ENCODE assay signal across 29 mouse cellular contexts in the genomic region with DNA sequence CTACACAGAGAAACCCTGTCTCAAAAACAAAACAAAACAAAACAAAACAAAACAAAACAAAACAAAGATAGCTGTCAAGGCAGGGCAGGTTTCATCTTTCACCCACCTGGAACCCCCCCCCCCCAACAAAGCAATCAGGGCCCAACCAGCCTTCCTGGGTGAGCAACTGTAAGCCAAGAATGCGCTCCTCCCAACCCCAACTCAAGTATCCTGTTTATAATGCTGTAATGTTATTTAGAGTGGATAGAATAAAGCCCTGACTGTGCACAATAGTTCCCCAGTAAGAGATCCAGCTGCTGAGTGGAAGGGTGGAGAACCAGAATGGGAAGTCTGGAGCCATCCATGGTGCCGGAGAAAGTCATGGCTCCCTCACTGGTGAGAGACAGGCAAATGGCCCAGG.
DNase-seq lines count a peak whose midpoint lies in the region; ATAC-seq and TF ChIP-seq lines count a peak whose summit lies in the region.
"Had no signal": no experiment of that assay in that cellular context is flagged by ENCODE, and none has a peak within 500 bp of the region (broad histone marks: within the 10 kb centered on the region; RNA-seq: fewer than 3 reads in every experiment).

No protein-coding gene starts in this region.

- peak overlapping the region; percentile 87; the same call in 1 of the 2 replicates for H3K27ac ChIP-seq in layer of hippocampus, adult 2 months
- H3K27ac ChIP-seq in ES-Bruce4 (ENCODE audit: insufficient read depth, low read length) (peak overlapping the region; percentile 69), ES-E14 (ENCODE audit: insufficient read depth, low read depth, low read length, poor library complexity, severe bottlenecking) (peak overlapping the region; percentile 64)
- peak overlapping the region; percentile 38; the same call in 1 of the 2 replicates for H3K27ac ChIP-seq in brown adipose tissue, adult 24 weeks (replicated peaks; ENCODE audit: low read depth, low read length)
- no peak overlapping the region for H3K27ac ChIP-seq in intestine, postnatal 0 days (ENCODE audit: low read depth, low read length)
- H3K27ac ChIP-seq: heart, embryonic 15.5 days; intestine, embryonic 15.5 days had no signal

- H3K4me2 ChIP-seq in intestine, postnatal 0 days (replicated peaks; ENCODE audit: low read depth), result no peak overlapping the region
- H3K4me2 ChIP-seq: forebrain, embryonic 13.5 days; heart, embryonic 12.5 days; heart, embryonic 15.5 days; hindbrain, embryonic 13.5 days; intestine, embryonic 15.5 days had no signal

- no peaks in the 10 kb centered on the region for H3K9me3 ChIP-seq in ES-Bruce4 (replicated peaks; ENCODE audit: control insufficient read depth, insufficient read depth, low read length, poor library complexity, severe bottlenecking)
- H3K9me3 ChIP-seq in ES-E14 (ENCODE audit: control insufficient read depth, insufficient read depth, low read depth, low read length), result no peaks in the 10 kb centered on the region
- no peaks in the 10 kb centered on the region for H3K9me3 ChIP-seq in intestine, postnatal 0 days (ENCODE audit: control insufficient read depth)
- H3K9me3 ChIP-seq: forebrain, embryonic 10.5 days; forebrain, embryonic 13.5 days; heart, embryonic 12.5 days; heart, embryonic 15.5 days; hindbrain, embryonic 10.5 days; hindbrain, embryonic 13.5 days; intestine, embryonic 15.5 days had no signal

- ATAC-seq in intestine, postnatal 0 days, result no peak
- ATAC-seq: activated CD4-positive, CD25-positive, alpha-beta regulatory T cell, adult 4 months; forebrain, embryonic 13.5 days; forebrain, postnatal 0 days; hindbrain, embryonic 16.5 days; intestine, embryonic 15.5 days; Patski had no signal

- peak; percentile 77 for TF ChIP-seq EP300 in ES-Bruce4 (IDR thresholded peaks at IDR 0.05; ENCODE audit: insufficient read depth, low read depth, low read length)

- 88% methylated on average over 2 of the region's 2 CpGs for WGBS in intestine, postnatal 0 days

- no peak overlapping the region for H3K9ac ChIP-seq in ES-Bruce4 (ENCODE audit: low read depth, poor library complexity, severe bottlenecking)
- H3K9ac ChIP-seq in ES-E14 (ENCODE audit: insufficient read depth, low read depth, low read length, poor library complexity, severe bottlenecking), result no peak overlapping the region
- no peak overlapping the region for H3K9ac ChIP-seq in intestine, postnatal 0 days (ENCODE audit: low read depth, low read length)
- H3K9ac ChIP-seq: forebrain, embryonic 13.5 days; forebrain, postnatal 0 days; heart, embryonic 12.5 days; heart, embryonic 15.5 days; hindbrain, embryonic 13.5 days; intestine, embryonic 15.5 days had no signal

- H3K27me3 ChIP-seq in ES-Bruce4 (ENCODE audit: control insufficient read depth, insufficient read depth, low read length, poor library complexity, severe bottlenecking), result no peaks in the 10 kb centered on the region
- no peaks in the 10 kb centered on the region for H3K27me3 ChIP-seq in intestine, postnatal 0 days (replicated peaks; ENCODE audit: control insufficient read depth, insufficient read depth, low read length)
- H3K27me3 ChIP-seq: forebrain, embryonic 13.5 days; heart, embryonic 12.5 days; heart, embryonic 15.5 days; hindbrain, embryonic 13.5 days; intestine, embryonic 15.5 days; Patski had no signal

- no peak for DNase-seq in layer of hippocampus, adult 2 months (ENCODE audit: low spot score in 2 of 2)
- DNase-seq in layer of hippocampus, adult 9-11 months, result no peak
- no peak for DNase-seq in ES-E14 (ENCODE audit: low read depth, low spot score)
- no peak for DNase-seq in right cerebral cortex, postnatal 25 days
- DNase-seq in adrenal gland, adult 8-10 months, result no peak
- DNase-seq: adrenal gland, postnatal 10 days; adrenal gland, postnatal 36 days; cerebellum, adult 11-12 months; cerebellum, adult 9-10 months; cerebellum, postnatal 14 days; forebrain, postnatal 0 days; gastrocnemius, postnatal 10 days; heart, adult 11 months; heart, postnatal 10 days; heart, postnatal 36 days; kidney, adult 18-20 months had no signal

- in situ Hi-C loops in ES-E14 (cut with MboI; ENCODE audit: low sequenced_read_pairs in 2 of 2, unreplicated experiment in 2 of 2), result no loop called here

- no peak for TF ChIP-seq CTCF in layer of hippocampus, adult 2 months (conservative IDR thresholded peaks at IDR 0.05)
- no peak for TF ChIP-seq CTCF in ES-Bruce4 (IDR thresholded peaks at IDR 0.05; ENCODE audit: low read depth, low read length)
- TF ChIP-seq CTCF in intestine, postnatal 0 days (IDR thresholded peaks at IDR 0.05; ENCODE audit: low read depth), result no peak

- H3K4me3 ChIP-seq in layer of hippocampus, adult 2 months, result no peak overlapping the region
- H3K4me3 ChIP-seq in ES-Bruce4 (ENCODE audit: low read depth, low read length), result no peak overlapping the region
- no peak overlapping the region for H3K4me3 ChIP-seq in ES-E14 (ENCODE audit: insufficient read depth in 1 of 2, low read depth in 1 of 2, low read length in 2 of 2, poor library complexity in 1 of 2, severe bottlenecking in 1 of 2)
- no peak overlapping the region for H3K4me3 ChIP-seq in brown adipose tissue, adult 24 weeks (ENCODE audit: insufficient read depth, low read depth, low read length)
- H3K4me3 ChIP-seq in intestine, postnatal 0 days (ENCODE audit: low read depth, low read length), result no peak overlapping the region
- H3K4me3 ChIP-seq: forebrain, embryonic 10.5 days; forebrain, embryonic 13.5 days; heart, embryonic 12.5 days; heart, embryonic 15.5 days; hindbrain, embryonic 10.5 days; hindbrain, embryonic 13.5 days; intestine, embryonic 15.5 days had no signal

- H3K4me1 ChIP-seq in ES-Bruce4 (ENCODE audit: control insufficient read depth, insufficient read depth, low read length) (peaks cover 17% of the 10 kb centered on the region), ES-E14 (ENCODE audit: control insufficient read depth in 2 of 2, insufficient read depth in 2 of 2, low read length in 2 of 2, poor library complexity in 1 of 2) (peaks cover 24 to 52% of the 10 kb centered on the region in 2 experiments)
- peaks cover 56% of the 10 kb centered on the region for H3K4me1 ChIP-seq in brown adipose tissue, adult 24 weeks (ENCODE audit: control insufficient read depth, insufficient read depth, insufficient read length, low read length)
- H3K4me1 ChIP-seq in intestine, postnatal 0 days (replicated peaks; ENCODE audit: control insufficient read depth, insufficient read depth, low read length), result peaks cover 11% of the 10 kb centered on the region; the same call in 1 of the 2 replicates

- H3K36me3 ChIP-seq in ES-Bruce4 (ENCODE audit: control insufficient read depth, insufficient read depth, low read length, poor library complexity, severe bottlenecking) (no peaks in the 10 kb centered on the region), ES-E14 (ENCODE audit: control insufficient read depth, insufficient read depth, low read length, poor library complexity, severe bottlenecking) (peaks cover 2% of the 10 kb centered on the region; the same call in 1 of the 2 replicates)
- H3K36me3 ChIP-seq in intestine, postnatal 0 days (ENCODE audit: control insufficient read depth, insufficient read depth), result peaks cover 7% of the 10 kb centered on the region
- H3K36me3 ChIP-seq: hindbrain, embryonic 13.5 days; intestine, embryonic 15.5 days had no signal

- TF ChIP-seq POLR2A in ES-Bruce4 (IDR thresholded peaks at IDR 0.05; ENCODE audit: insufficient read depth, low read length), result no peak

TF ChIP-seq in ES-E14, 5 proteins besides CTCF, POLR2A, EP300 and RAD21:
- 0 out of 2 replicates have a peak, but pooled peaks have one; percentile 37 for TF ChIP-seq MAFK (IDR thresholded peaks at IDR 0.05; ENCODE audit: insufficient read depth, low read depth, low read length)
- no peak for TF ChIP-seq ZNF384 (IDR thresholded peaks at IDR 0.05; ENCODE audit: low read depth, low read length)
